Mouse (Mus musculus): ENCODE data around the gene Cysrt1. TPM values are rescaled to one million over a fixed set of nuclear protein-coding genes. Genes with fewer than 3 reads are reported as not detected.
A peak's percentile ranks its signal among the peaks of the same experiment; 100 is the strongest.

Cysrt1 gene
- polyA plus RNA-seq, 1 experiment = not detected

GRCm38 (mm10) chr2:25244144-25244543, 1.9 kb upstream of the Cysrt1 start:
- peaks cover 2% of the 10 kb centered on the region for H3K4me1 ChIP-seq (ENCODE audit: control insufficient read depth, insufficient read depth, low read length)
- 85% methylated on average over 4 of the region's 4 CpGs for WGBS

GRCm38 (mm10) chr2:25243342-25243741, 1.1 kb upstream of the Cysrt1 start:
- TF ChIP-seq POLR2A (IDR thresholded peaks at IDR 0.05; ENCODE audit: borderline replicate concordance, control insufficient read depth, low read depth, low read length) (no peak), CTCF (IDR thresholded peaks at IDR 0.05; ENCODE audit: control insufficient read depth, insufficient read depth, low read length) (no peak)
- H3K27ac ChIP-seq (ENCODE audit: control insufficient read depth, insufficient read depth, low read depth, low read length, poor library complexity) = no peak overlapping the region
- WGBS = 81% methylated on average over 8 of the region's 8 CpGs
- peaks cover 2% of the 10 kb centered on the region for H3K4me1 ChIP-seq (ENCODE audit: control insufficient read depth, insufficient read depth, low read length)
- no peak overlapping the region for H3K4me3 ChIP-seq (replicated peaks; ENCODE audit: control insufficient read depth, low read depth, low read length)

More at GRCm38 (mm10) chr2:25244144-25244543, 1.9 kb upstream of the Cysrt1 start:
- Histone ChIP-seq H3K4me3 (replicated peaks; ENCODE audit: control insufficient read depth, low read depth, low read length) (no peak overlapping the region), H3K27ac (ENCODE audit: control insufficient read depth, insufficient read depth, low read depth, low read length, poor library complexity) (no peak overlapping the region)
- TF ChIP-seq CTCF (IDR thresholded peaks at IDR 0.05; ENCODE audit: control insufficient read depth, insufficient read depth, low read length) = no peak
- no peak for TF ChIP-seq POLR2A (IDR thresholded peaks at IDR 0.05; ENCODE audit: borderline replicate concordance, control insufficient read depth, low read depth, low read length)

- H3K4me1 ChIP-seq (ENCODE audit: control insufficient read depth, insufficient read depth, low read length) = peaks cover 2% of the 10 kb centered on the region
Observed at GRCm38 (mm10) chr2:25241438-25241775, 845 bp downstream of the Cysrt1 start.

GRCm38 (mm10) chr2:25240723-25241437, 1.4 kb downstream of the Cysrt1 start:
- WGBS = 2% methylated on average over 29 of the region's 29 CpGs
- Histone ChIP-seq H3K27ac (ENCODE audit: control insufficient read depth, insufficient read depth, low read depth, low read length, poor library complexity) (no peak overlapping the region; the same call in 1 of the 2 replicates), H3K4me3 (replicated peaks; ENCODE audit: control insufficient read depth, low read depth, low read length) (peak overlapping the region; percentile 51), H3K4me1 (ENCODE audit: control insufficient read depth, insufficient read depth, low read length) (peaks cover 2% of the 10 kb centered on the region)
- TF ChIP-seq CTCF (IDR thresholded peaks at IDR 0.05; ENCODE audit: control insufficient read depth, insufficient read depth, low read length) = no peak
- no peak for TF ChIP-seq POLR2A (IDR thresholded peaks at IDR 0.05; ENCODE audit: borderline replicate concordance, control insufficient read depth, low read depth, low read length)

More at GRCm38 (mm10) chr2:25241438-25241775, 845 bp downstream of the Cysrt1 start:
- no peak overlapping the region for H3K27ac ChIP-seq (ENCODE audit: control insufficient read depth, insufficient read depth, low read depth, low read length, poor library complexity)
- no peak for TF ChIP-seq CTCF (IDR thresholded peaks at IDR 0.05; ENCODE audit: control insufficient read depth, insufficient read depth, low read length)
- TF ChIP-seq POLR2A (IDR thresholded peaks at IDR 0.05; ENCODE audit: borderline replicate concordance, control insufficient read depth, low read depth, low read length) = no peak
- H3K4me3 ChIP-seq (replicated peaks; ENCODE audit: control insufficient read depth, low read depth, low read length) = no peak overlapping the region
- 23% methylated on average over 6 of the region's 6 CpGs for WGBS

- TF ChIP-seq CTCF (IDR thresholded peaks at IDR 0.05; ENCODE audit: control insufficient read depth, insufficient read depth, low read length) = no peak
- TF ChIP-seq POLR2A (IDR thresholded peaks at IDR 0.05; ENCODE audit: borderline replicate concordance, control insufficient read depth, low read depth, low read length) = no peak
- WGBS = 57% methylated on average over 8 of the region's 8 CpGs
Observed at GRCm38 (mm10) chr2:25240310-25240709, 1.9 kb downstream of the Cysrt1 start.

GRCm38 (mm10) chr2:25239766-25240165, 2.5 kb downstream of the Cysrt1 start:
- WGBS = 83% methylated on average over 3 of the region's 3 CpGs
- peaks cover 2% of the 10 kb centered on the region for H3K4me1 ChIP-seq (ENCODE audit: control insufficient read depth, insufficient read depth, low read length)
- H3K27ac ChIP-seq (ENCODE audit: control insufficient read depth, insufficient read depth, low read depth, low read length, poor library complexity) = no peak overlapping the region
- TF ChIP-seq CTCF (IDR thresholded peaks at IDR 0.05; ENCODE audit: control insufficient read depth, insufficient read depth, low read length) = no peak
- no peak for TF ChIP-seq POLR2A (IDR thresholded peaks at IDR 0.05; ENCODE audit: borderline replicate concordance, control insufficient read depth, low read depth, low read length)
- no peak overlapping the region for H3K4me3 ChIP-seq (replicated peaks; ENCODE audit: control insufficient read depth, low read depth, low read length)

More at GRCm38 (mm10) chr2:25240310-25240709, 1.9 kb downstream of the Cysrt1 start:
- no peak overlapping the region for H3K27ac ChIP-seq (ENCODE audit: control insufficient read depth, insufficient read depth, low read depth, low read length, poor library complexity)
- peaks cover 2% of the 10 kb centered on the region for H3K4me1 ChIP-seq (ENCODE audit: control insufficient read depth, insufficient read depth, low read length)
- H3K4me3 ChIP-seq (replicated peaks; ENCODE audit: control insufficient read depth, low read depth, low read length) = no peak overlapping the region

- peaks cover 2% of the 10 kb centered on the region for H3K4me1 ChIP-seq (ENCODE audit: control insufficient read depth, insufficient read depth, low read length)
- no peak overlapping the region for H3K27ac ChIP-seq (ENCODE audit: control insufficient read depth, insufficient read depth, low read depth, low read length, poor library complexity)
- TF ChIP-seq POLR2A (IDR thresholded peaks at IDR 0.05; ENCODE audit: borderline replicate concordance, control insufficient read depth, low read depth, low read length) (no peak), CTCF (IDR thresholded peaks at IDR 0.05; ENCODE audit: control insufficient read depth, insufficient read depth, low read length) (no peak)
- no peak overlapping the region for H3K4me3 ChIP-seq (replicated peaks; ENCODE audit: control insufficient read depth, low read depth, low read length)
Observed at GRCm38 (mm10) chr2:25238106-25238505, 4.1 kb downstream of the Cysrt1 start.

- H3K27ac ChIP-seq (ENCODE audit: control insufficient read depth, insufficient read depth, low read depth, low read length, poor library complexity) = no peak overlapping the region
- TF ChIP-seq CTCF (IDR thresholded peaks at IDR 0.05; ENCODE audit: control insufficient read depth, insufficient read depth, low read length) (no peak), POLR2A (IDR thresholded peaks at IDR 0.05; ENCODE audit: borderline replicate concordance, control insufficient read depth, low read depth, low read length) (no peak)
- H3K4me1 ChIP-seq (ENCODE audit: control insufficient read depth, insufficient read depth, low read length) = peaks cover 2% of the 10 kb centered on the region
- 67% methylated on average over 4 of the region's 4 CpGs for WGBS
- H3K4me3 ChIP-seq (replicated peaks; ENCODE audit: control insufficient read depth, low read depth, low read length) = no peak overlapping the region
Observed at GRCm38 (mm10) chr2:25237522-25237921, 4.7 kb downstream of the Cysrt1 start.
